Mouse (Mus musculus) stomach, embryonic 16.5 days (tissue): Measurements from ENCODE around the gene Clec4d. TPM values are rescaled to one million over a fixed set of nuclear protein-coding genes. Genes with fewer than 3 reads are reported as not detected.

Experiments
- ATAC-seq: fragments of 200-750 bp; cut with Nextera tagmentation; 2 replicates; pipeline ENCODE4 v1.8.0; 2017; ENCODE audit warnings: moderate number of reproducible peaks, moderate TSS enrichment; ENCODE audit not compliant: insufficient read depth, low FRiP score
- H3K27ac ChIP-seq: fragments of 300-500 bp; sonication (generic); 2 replicates; pipeline ENCODE4 v1.5.1; 2014; ENCODE audit warnings: low read length
- H3K27me3 ChIP-seq: fragments of 300-500 bp; sonication (generic); 2 replicates; pipeline ENCODE4 v1.6.1; 2014; ENCODE audit warnings: low read length, control low read depth, mixed read lengths; ENCODE audit not compliant: control insufficient read depth, insufficient read depth
- H3K36me3 ChIP-seq: fragments of 300-500 bp; sonication (generic); 2 replicates; pipeline ENCODE4 v1.6.1; 2014; ENCODE audit warnings: low read length; ENCODE audit not compliant: control insufficient read depth, insufficient read depth
- H3K4me1 ChIP-seq: fragments of 300-500 bp; sonication (generic); 2 replicates; pipeline ENCODE4 v1.6.1; 2014; ENCODE audit warnings: low read length, control low read depth, mixed read lengths; ENCODE audit not compliant: control insufficient read depth, insufficient read depth
- H3K4me2 ChIP-seq: fragments of 300-500 bp; sonication (generic); 2 replicates; pipeline ENCODE4 v1.6.1; 2014; ENCODE audit warnings: low read depth, low read length, mixed read lengths
- H3K4me3 ChIP-seq: fragments of 300-500 bp; sonication (generic); replicated peaks from 2 replicates; pipeline ENCODE4 v1.5.1; 2014; ENCODE audit warnings: mild to moderate bottlenecking, low read length
- H3K9ac ChIP-seq: fragments of 300-500 bp; sonication (generic); 2 replicates; pipeline ENCODE4 v1.6.1; 2014; ENCODE audit warnings: low read length
- H3K9me3 ChIP-seq: fragments of 300-500 bp; sonication (generic); replicated peaks from 2 replicates; pipeline ENCODE4 v1.6.1; 2016; ENCODE audit warnings: low read length, control low read depth; ENCODE audit not compliant: control insufficient read depth
- WGBS: fragments of 180-500 bp; shearing (Covaris S2); extraction: QIAGEN DNeasy Blood & Tissue Kit; methylation state at CpG from one replicate; pipeline ENCODE4 v1.1.7; 2014; 5-methylcytosine and 5-hydroxymethylcytosine counted together
- polyA plus RNA-seq: library from polyadenylated mRNA; unstranded; fragments of >200 nt; fragmentation: Nextera tagmentation; extraction: Ambion mirVana; gene quantifications from 2 replicates; pipeline ENCODE4 v1.2.1, GENCODE M21; 2015

Gene Clec4d
- polyA plus RNA-seq, 1 experiment from 2014 or later = 0.44 TPM

DNA sequence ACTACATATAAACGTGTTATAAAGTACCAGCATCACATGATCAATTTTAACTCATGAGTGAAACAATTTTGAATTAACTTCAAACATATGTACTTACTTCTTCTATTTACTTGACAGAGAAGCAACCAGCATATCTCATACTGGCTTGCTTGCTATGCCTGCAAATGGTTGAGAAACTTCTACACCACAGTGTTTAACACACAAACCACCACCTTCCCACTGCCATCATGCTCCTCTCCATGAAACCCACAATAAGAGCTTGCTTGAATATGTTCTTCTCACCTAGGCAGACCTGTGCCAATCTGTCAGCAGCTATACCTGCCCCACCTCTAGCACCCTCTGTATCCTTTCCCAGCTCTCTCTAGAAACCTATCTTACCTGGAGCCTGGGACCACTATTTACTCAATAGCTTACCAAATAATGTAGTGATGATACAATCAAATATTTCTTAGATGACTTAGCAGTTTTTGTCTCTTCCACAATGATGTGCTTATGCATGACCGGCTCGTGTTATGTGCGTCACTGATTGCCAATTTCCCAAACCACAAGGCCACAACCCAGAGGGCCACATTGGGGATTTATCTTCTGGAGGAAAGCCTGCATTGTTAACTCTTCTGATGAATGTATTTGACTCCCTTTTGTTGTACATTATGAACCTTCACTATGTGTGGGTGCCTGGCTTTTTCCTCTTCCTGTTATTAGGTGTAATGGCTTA is 1.9 kb upstream of the Clec4d start:
- no peak for ATAC-seq
- WGBS = 70% methylated on average over 4 of the region's 4 CpGs

GRCm38 (mm10) chr6:123260868-123261267 is 1.0 kb upstream of the Clec4d start:
- no peak for ATAC-seq
- Histone ChIP-seq H3K27ac (no peak overlapping the region), H3K9ac (no peak overlapping the region), H3K4me1 (no peaks in the 10 kb centered on the region), H3K4me2 (no peak overlapping the region), H3K9me3 (no peaks in the 10 kb centered on the region), H3K36me3 (no peaks in the 10 kb centered on the region), H3K4me3 (no peak overlapping the region), H3K27me3 (no peaks in the 10 kb centered on the region)
- WGBS = 74% methylated on average over 1 of the region's 1 CpGs

More for the DNA sequence above, 1.9 kb upstream of the Clec4d start:
- Histone ChIP-seq H3K36me3 (no peaks in the 10 kb centered on the region), H3K9me3 (no peaks in the 10 kb centered on the region), H3K4me2 (no peak overlapping the region), H3K4me1 (no peaks in the 10 kb centered on the region), H3K27me3 (no peaks in the 10 kb centered on the region), H3K9ac (no peak overlapping the region), H3K27ac (no peak overlapping the region), H3K4me3 (no peak overlapping the region)

- Histone ChIP-seq H3K4me2 (no peak overlapping the region), H3K4me1 (no peaks in the 10 kb centered on the region), H3K9ac (no peak overlapping the region), H3K36me3 (no peaks in the 10 kb centered on the region), H3K27me3 (no peaks in the 10 kb centered on the region), H3K9me3 (no peaks in the 10 kb centered on the region), H3K27ac (no peak overlapping the region), H3K4me3 (no peak overlapping the region)
- WGBS = 88% methylated on average over 3 of the region's 3 CpGs
- no peak for ATAC-seq
These were observed 2.3 kb downstream of the Clec4d start for GRCm38 (mm10) chr6:123264194-123264593.

GRCm38 (mm10) chr6:123265809-123266208 is 3.9 kb downstream of the Clec4d start:
- 77% methylated on average over 4 of the region's 4 CpGs for WGBS
- no peaks in the 10 kb centered on the region for H3K4me1 ChIP-seq
- ATAC-seq = no peak

GRCm38 (mm10) chr6:123266945-123267344 is 5.0 kb downstream of the Clec4d start:
- Histone ChIP-seq H3K4me3 (no peak overlapping the region), H3K36me3 (no peaks in the 10 kb centered on the region), H3K4me1 (no peaks in the 10 kb centered on the region), H3K27me3 (no peaks in the 10 kb centered on the region), H3K9me3 (no peaks in the 10 kb centered on the region), H3K27ac (no peak overlapping the region), H3K4me2 (no peak overlapping the region), H3K9ac (no peak overlapping the region)
- no peak for ATAC-seq
- WGBS = 60% methylated on average over 5 of the region's 5 CpGs

More at GRCm38 (mm10) chr6:123265809-123266208, 3.9 kb downstream of the Clec4d start:
- Histone ChIP-seq H3K9me3 (no peaks in the 10 kb centered on the region), H3K27me3 (no peaks in the 10 kb centered on the region), H3K9ac (no peak overlapping the region), H3K4me2 (no peak overlapping the region), H3K36me3 (no peaks in the 10 kb centered on the region), H3K27ac (no peak overlapping the region), H3K4me3 (no peak overlapping the region)

- Histone ChIP-seq H3K27ac (no peak overlapping the region), H3K4me3 (no peak overlapping the region), H3K9ac (no peak overlapping the region), H3K27me3 (no peaks in the 10 kb centered on the region), H3K36me3 (no peaks in the 10 kb centered on the region), H3K4me1 (no peaks in the 10 kb centered on the region), H3K4me2 (no peak overlapping the region), H3K9me3 (no peaks in the 10 kb centered on the region)
- no peak for ATAC-seq
- WGBS = 84% methylated on average over 2 of the region's 2 CpGs
These were observed 17.5 kb downstream of the Clec4d start for GRCm38 (mm10) chr6:123279443-123279842.

- Histone ChIP-seq H3K36me3 (no peaks in the 10 kb centered on the region), H3K27me3 (no peaks in the 10 kb centered on the region), H3K9ac (no peak overlapping the region), H3K27ac (no peak overlapping the region), H3K4me2 (no peak overlapping the region), H3K4me3 (no peak overlapping the region), H3K4me1 (no peaks in the 10 kb centered on the region), H3K9me3 (no peaks in the 10 kb centered on the region)
- no peak for ATAC-seq
- 79% methylated on average over 2 of the region's 2 CpGs for WGBS
These were observed 24.4 kb downstream of the Clec4d start for GRCm38 (mm10) chr6:123286311-123286710.

DNA sequence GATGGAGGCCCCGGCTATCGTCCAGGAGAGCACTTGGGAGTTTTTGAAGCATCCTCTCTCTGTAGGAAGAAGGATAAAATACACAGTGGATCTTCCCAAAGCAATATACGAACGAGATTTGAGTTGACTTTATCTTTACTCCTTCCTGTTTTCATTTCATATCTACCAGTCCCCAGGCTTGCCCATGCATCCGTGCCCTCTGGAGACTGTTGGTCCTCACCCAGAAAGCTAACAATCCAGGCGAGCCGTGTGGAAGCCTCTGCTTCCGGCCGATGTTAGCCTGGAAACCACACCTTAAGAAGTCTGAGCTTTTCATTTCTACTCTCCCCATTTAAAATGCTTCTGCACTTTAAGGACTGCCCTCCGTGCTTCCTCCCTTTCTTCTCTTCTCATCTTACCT is 27.0 kb downstream of the Clec4d start:
- no peaks in the 10 kb centered on the region for H3K9me3 ChIP-seq
- 66% methylated on average over 10 of the region's 10 CpGs for WGBS
- no peaks in the 10 kb centered on the region for H3K27me3 ChIP-seq
- no peaks in the 10 kb centered on the region for H3K4me1 ChIP-seq
- H3K27ac ChIP-seq = no peak overlapping the region
- no peak overlapping the region for H3K4me2 ChIP-seq
- ATAC-seq = no peak
- H3K36me3 ChIP-seq = no peaks in the 10 kb centered on the region
- H3K4me3 ChIP-seq = no peak overlapping the region
- no peak overlapping the region for H3K9ac ChIP-seq

DNA sequence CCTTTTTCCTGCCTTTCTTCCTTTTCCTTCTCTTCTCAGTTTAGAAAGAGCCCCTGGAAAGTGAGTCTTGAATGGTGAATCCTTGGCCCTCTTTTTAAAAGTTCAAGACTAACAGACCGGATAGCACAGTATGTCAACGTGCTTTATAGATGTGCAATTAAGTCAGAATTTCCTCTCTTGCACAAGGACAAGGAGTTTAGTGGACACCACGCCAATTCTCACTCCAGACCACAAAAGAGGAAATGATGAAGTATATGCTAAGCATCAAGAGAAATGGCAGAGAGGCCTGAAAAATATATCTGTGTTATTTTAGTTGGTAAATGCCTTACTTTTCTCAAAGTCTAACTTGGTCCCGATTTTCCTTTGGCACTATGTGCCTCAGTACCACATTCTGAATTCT is 27.8 kb downstream of the Clec4d start, which contains the start of gene Clec4e:
Clec4e (minus strand) TSS at position 118 of the 400 bp plus-strand sequence.
- Histone ChIP-seq H3K27ac (no peak within 1 kb of the TSS), H3K4me2 (no peak within 1 kb of the TSS), H3K27me3 (no peaks in the 10 kb centered on the region), H3K4me3 (no peak within 1 kb of the TSS), H3K9me3 (no peaks in the 10 kb centered on the region), H3K36me3 (no peaks in the 10 kb centered on the region), H3K4me1 (no peaks in the 10 kb centered on the region), H3K9ac (no peak within 1 kb of the TSS)
- 75% methylated on average over 4 of the region's 4 CpGs for WGBS
- no peak for ATAC-seq
